Mouse (Mus musculus) liver, postnatal 0 days (tissue): Measurements from ENCODE around the gene Sort1.

ENCODE experiments used
- CTCF ChIP-seq: sonication (generic); IDR thresholded peaks from 2 replicates; pipeline ENCODE4 v1.5.1; 2016; ENCODE audit warnings: antibody characterized with exemption, low read depth
- EP300 ChIP-seq: IDR thresholded peaks from 2 replicates; pipeline ENCODE4 v1.6.1; 2016; ENCODE audit warnings: antibody characterized with exemption, low read depth, mild to moderate bottlenecking

DNA sequence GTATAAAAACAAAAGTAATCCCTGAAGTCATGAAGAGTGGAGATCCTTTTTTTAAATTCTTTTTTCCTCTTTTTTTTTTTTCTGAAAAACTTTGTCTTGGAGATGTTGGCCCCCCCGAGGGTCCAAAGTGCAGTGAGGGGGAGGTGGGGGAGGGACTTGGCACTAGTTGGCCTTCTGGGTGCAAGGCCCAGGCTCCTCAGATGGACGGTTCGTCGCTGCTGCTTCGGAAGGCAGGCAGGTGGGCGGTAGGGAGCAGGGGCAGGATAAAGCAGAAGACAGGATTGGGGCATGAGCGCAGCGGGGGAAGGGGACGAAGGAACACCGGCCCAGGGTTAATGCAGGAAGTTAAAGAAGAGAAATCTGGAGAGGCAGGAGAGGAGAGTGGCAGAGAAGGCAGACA lies 108.4 kb downstream of the Sort1 start:
- TF ChIP-seq CTCF (no peak), EP300 (no peak)
